Mouse (Mus musculus) spleen, adult 2 months (tissue): ENCODE measurements around the gene Grap2.

Source experiments
- CTCF ChIP-seq: fragments of 200-500 bp; IDR thresholded peaks from 2 replicates; pipeline ENCODE4 v1.5.1; 2011; ENCODE audit warnings: mild to moderate bottlenecking, inconsistent platforms; ENCODE audit not compliant: insufficient read depth, insufficient read length, insufficient replicate concordance; ENCODE audit errors: extremely low read depth
- POLR2A ChIP-seq: fragments of 200-500 bp; IDR thresholded peaks from 2 replicates; pipeline ENCODE4 v1.6.1; 2011; ENCODE audit warnings: low read depth, low read length, inconsistent platforms

DNA sequence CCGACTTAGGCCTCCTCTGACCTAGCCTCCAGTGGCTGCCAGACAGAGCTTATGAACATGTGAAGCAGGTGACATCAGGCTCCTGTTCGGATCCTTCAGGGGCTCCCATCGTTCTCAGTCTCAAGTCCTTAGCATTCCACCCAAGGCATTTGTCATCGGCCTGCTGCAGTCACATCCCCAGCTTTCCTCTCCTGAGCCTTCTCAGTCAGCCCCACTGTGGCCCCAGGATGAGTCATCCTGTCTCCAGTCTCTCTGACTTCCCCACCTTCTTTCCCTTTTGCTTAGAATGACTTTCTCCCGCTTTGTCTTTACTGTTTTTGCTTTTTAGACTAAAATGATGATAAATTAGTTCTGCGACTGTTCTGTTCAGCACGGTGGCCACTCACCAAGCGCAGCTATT is 81.5 kb downstream of the Grap2 start:
- TF ChIP-seq POLR2A (no peak), CTCF (no peak)
